Mouse (Mus musculus): ENCODE measurements at regions not wholly inside any gene's neighbourhood (a gene's known extent, or its start where the extent isn't known, plus 50 kb on each side); places are given as distances from the start of the nearest gene placed in this dataset.

- no peak for TF ChIP-seq CTCF (conservative IDR thresholded peaks at IDR 0.05; ENCODE audit: low read length)
- no peak for TF ChIP-seq POU5F1 (IDR thresholded peaks at IDR 0.05; ENCODE audit: borderline replicate concordance, low read length)
- TF ChIP-seq NANOG (IDR thresholded peaks at IDR 0.05; ENCODE audit: borderline replicate concordance, low read length): no peak
Measured at GRCm38 (mm10) chr1:185968642-185969041, 148.5 kb downstream of the Lyplal1 start.
